Mouse (Mus musculus) brain, adult 2 months (tissue): ENCODE measurements around the gene Pam.
"Not testable (repeated sequence)": the region's sequence is repeated elsewhere in the genome, so short reads cannot be mapped to it uniquely, and the experiment has no call there.

ENCODE experiments used
- DNase-seq: peaks from one replicate; pipeline ENCODE4 v3.0.0; 2011; ENCODE audit warnings: low read depth, low spot score

Gene Pam

DNA sequence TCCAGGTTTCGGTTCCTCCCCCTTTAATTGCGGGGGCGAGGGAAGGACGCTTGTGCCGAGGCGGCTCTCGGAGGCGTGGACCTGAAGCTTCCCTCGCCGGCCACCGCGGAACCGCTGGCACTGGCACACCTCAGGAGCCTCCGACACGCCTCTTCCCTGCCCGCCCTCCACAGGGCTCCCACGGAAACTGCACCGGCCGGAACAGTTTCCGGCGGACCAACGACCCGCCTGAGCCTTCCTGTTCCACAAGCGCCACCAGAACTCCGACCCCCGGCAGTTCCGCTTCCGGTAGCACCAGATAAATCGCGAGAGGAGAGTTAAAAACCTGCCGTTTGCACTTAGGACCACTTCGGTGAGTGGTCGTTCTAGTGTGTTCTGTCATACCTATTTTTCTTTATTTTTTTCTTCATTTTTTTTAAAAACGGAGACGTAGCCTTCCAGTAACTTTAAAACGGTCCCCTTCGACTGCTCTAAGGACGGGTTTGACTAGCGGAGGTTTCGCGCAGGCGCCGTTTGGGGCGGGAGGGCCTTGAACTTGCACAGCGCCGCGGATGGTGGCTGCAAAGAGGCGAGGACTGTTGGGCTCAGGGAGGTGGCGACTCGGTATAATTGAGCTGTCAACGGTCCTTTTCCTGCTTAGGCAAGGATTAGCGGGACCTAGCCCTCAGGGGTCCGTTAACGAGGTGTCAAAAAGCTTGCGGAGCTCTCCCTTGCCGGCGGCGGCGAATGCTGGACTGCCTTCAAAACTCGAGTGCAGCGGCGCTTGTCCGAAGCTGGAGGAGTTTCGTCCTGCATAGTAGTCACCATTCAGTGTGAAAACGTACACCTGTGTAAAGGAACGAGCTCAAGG is 325.3 kb downstream of the Pam start, which contains the start of the genes Gin1 and Ppip5k2:
Gene Gin1, plus strand, starts transcription at position 269 of the 850 bp plus-strand sequence.
Gene Ppip5k2, minus strand, starts transcription at position 508 of the 850 bp plus-strand sequence.
- DNase-seq = peak; percentile 99

DNA sequence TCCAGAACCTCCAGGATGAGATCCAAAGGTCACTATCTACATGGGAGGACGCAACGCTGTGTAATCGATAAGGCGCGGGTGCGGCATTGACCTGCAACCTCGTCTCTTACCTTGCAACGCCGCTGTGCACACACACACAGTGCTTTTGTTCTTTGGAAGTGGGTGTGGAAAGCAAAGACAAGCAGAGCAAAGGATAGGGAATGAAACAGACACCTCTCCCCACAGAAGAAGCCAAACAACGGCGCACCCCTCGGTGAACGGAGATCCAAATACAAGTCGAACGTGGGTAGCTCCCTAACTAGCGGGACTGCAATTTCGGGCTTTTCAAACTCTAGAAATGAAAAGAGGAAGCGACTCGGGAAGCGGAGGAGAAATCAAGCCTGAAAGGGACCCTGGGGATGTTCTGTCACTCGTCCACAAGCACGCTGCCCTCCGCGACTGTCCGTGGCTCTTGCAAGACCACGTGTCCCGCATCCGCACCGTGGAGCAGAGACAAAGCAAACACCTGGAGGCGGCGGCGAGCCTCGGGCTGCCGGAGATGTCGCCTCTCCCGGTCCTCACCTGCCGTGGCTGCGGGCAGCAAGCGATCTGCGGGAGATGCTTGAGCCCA is 326.0 kb downstream of the Pam start:
- peak; percentile 39 for DNase-seq

DNA sequence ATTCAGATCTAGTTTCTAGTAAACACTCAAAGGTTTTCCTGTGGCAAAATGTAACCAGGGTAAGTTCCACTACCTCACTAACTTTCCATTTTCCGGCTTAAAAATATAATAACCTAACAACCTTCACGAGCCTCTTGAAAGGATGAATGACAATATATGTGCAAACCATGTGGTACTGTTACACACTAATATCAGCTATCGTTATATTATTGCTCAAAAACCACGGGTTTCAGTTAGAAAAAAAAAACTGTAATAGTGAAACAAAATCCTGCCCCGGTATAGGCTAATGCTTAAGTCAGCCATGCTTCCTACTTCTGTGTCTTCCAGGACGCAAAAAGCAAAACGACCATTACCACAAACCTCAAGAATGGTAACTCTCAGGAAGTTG is 326.5 kb downstream of the Pam start:
- no peak for DNase-seq

DNA sequence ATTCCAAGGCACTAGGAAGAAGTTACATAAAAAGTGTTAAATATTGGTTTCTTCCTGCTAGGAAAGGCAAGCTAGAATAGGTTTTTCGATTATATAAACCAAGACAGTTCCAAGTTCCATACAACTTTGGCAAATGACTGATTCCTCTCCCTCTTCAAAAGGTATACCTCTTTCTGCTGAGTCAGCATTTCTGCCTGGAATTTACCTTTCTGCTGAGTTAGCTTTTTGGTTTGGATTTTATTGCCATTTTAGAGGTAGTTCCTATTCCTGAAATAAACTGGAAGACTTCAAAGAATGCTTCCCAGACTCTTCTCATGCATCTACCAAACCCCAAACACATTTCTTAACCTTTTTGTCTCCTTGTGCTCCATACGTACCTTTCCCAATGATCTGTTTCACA is 327.4 kb downstream of the Pam start:
- DNase-seq = no peak

DNA sequence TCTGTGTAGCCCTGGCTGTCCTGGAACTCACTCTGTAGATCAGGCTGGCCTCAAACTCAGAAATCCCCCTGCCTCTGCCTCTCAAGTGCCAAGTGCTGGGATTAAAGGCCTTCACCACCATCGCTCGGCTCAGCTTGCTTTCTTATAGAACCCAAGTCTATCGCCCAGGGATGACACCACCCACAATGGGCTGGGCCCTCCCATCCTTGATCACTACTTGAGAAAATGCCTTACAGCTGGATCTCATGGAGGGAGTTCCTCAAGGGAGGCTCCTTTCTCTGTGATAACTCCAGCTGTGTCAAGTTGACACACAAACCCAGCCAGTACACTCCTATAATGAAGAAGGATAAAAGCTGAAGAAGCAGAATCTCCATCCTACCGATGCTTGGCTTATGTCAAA is 329.7 kb downstream of the Pam start:
- not testable (repeated sequence) for DNase-seq

DNA sequence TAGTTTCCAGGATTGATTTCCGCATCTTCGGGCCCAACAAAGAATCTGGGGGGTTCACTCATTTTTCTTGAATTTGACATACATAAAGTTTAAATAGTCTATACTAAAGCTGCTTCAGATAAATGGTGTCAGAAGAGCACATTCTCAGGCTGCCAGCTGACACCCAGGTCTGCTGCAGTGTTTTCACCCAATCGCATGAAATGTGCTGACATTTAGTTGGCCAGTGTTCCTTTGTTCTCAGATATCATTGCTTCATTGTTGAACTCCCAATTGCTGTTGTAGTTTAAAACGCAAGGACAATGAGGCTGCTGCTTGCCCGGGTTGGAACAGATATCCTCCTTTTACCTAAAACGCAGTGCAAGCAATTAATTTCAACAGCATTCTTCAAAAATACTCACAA is 334.0 kb downstream of the Pam start:
- peak; percentile 64 for DNase-seq

DNA sequence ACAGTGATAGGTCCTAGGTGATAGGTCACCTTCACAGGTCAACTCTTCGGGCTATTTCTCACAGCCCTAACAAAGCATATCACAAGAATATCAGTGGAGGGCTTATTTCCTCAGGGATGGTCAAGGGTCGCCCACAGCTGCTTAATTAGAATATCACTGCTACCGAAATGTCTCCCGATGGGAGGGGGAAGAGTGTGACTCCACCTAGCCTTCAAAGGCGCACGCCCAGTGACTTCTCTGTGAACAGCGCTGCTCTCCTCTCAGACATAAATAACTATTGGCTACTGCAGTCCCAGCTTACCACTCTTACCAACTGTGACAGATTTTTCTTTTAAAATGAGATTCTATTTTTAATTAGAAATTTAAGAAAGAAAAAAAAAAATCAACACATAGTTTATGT is 334.8 kb downstream of the Pam start:
- peak; percentile 30 for DNase-seq

DNA sequence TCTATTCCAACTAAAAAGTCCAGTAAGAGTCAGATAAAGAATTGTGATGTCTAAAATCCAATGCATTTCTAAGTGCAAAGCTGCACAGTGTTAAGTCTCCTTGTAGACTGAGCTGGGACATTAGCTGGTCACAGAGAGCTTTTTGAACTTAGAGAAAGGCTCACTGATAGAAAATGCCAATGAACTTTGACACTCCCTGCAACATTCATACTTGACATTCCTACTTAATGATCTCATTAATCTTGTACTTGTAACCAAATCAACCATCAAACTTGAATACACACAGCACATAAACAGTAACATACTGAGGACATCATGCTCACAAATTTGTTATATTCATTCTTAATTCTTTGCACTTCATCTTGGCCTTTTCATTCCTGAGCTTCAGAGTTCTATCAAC is 335.6 kb downstream of the Pam start:
- DNase-seq = no peak

DNA sequence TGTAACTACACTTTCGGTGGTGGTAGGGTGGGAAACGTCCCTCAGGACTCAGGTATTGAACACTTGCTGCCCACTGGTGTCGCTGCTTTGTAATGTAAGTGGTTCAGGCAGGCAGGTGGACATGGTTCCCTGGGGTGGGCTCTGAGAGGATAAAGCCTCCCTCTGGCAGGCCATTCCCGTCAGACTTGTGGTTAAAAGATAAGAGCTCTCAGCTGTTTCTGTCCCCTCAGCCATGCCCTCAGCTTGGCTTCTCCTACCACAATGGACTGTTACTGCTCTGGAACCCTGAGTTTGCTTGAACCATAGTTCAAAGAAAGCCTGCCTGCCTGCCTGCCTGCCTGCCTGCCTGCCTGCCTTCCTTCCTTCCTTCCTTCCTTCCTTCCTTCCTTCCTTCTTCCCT is 341.1 kb downstream of the Pam start:
- DNase-seq = no peak

DNA sequence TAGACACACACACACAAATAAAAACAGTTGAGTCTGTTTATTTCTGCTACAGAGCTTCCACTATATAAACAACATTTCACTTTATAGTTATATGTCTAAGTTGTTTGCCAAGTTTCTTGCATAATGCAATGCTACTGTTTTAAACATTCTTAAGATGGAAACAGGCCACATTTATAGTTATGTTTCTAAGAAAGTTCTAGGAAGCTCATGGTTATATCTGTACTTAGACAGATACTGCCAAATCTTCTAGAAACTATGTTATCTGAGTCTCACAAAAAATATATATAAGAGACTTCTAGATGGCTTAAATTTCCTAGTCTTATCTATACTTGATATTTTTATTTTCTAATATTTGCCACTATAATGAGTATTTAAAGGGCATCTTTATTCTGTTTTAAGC is 342.2 kb downstream of the Pam start:
- peak; percentile 30 for DNase-seq

DNA sequence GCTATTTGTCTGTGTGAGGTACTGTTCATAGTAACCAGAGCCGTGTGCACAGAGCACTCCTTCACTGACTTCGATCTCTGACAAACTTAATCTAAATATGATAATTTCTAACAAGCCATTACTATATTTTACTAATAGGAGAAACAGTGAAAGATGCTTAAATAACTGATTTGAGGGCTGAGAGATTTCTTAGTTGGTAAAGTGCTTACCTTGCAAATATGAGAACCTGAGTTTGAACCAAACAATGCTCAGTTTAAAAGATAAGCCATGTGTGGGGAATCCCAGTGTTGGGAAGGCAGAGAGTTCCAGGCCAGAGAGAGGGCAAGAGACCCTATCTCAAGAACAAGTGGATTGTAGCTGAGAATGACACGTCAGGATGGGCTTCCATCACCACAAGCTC is 347.3 kb downstream of the Pam start:
- DNase-seq = no peak

DNA sequence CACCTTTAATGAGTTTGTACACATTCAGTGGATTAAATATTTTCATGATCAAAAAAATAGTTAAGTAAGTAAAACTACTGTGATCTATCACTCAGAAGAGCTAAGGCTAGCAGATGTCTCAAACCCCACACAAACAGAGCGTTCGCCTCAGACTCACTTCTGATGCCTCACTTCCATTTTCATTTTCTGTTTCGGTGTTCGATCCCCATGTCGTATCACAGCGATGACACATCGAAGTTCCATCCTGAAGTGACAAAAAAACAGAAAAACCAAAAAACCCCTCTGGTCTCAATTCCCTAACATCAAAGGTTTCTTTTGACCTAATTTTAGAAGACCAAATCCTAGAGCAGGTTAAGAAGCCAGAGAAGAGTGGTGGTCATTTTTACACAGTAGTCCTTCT is 349.2 kb downstream of the Pam start:
- no peak for DNase-seq

DNA sequence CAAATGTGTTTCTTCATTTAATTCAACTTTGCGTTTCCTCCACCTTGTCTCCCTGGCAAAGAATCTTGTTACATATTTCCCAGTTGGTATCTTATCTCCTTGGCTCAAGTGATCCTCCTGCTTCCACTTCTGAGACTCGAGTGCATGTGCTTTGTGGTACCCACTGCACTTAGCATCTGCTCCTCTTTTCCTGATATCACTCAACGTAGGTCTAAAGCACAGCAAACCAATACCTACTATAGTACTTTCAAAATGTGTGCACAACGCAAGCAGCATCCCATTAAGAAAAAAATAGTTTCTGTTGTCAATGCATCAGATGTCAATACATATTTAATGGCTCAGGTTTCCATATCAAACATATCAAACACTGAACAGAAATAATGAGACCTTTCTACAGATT is 349.7 kb downstream of the Pam start:
- DNase-seq = no peak
